Mouse (Mus musculus) brain, embryonic 14.5 days (tissue): ENCODE data around the gene Ube2f.

Source experiments
- CTCF ChIP-seq: fragments of 200-500 bp; IDR thresholded peaks from 2 replicates; pipeline ENCODE4 v1.5.1; 2012; ENCODE audit warnings: inconsistent platforms, mild to moderate bottlenecking, moderate library complexity, borderline replicate concordance; ENCODE audit not compliant: insufficient read depth, insufficient read length; ENCODE audit errors: extremely low read depth
- POLR2A ChIP-seq: fragments of 200-500 bp; IDR thresholded peaks from 2 replicates; pipeline ENCODE4 v1.6.1; 2012; ENCODE audit warnings: mild to moderate bottlenecking, inconsistent platforms, borderline replicate concordance; ENCODE audit not compliant: poor library complexity, insufficient read depth, insufficient read length, severe bottlenecking; ENCODE audit errors: extremely low read depth

DNA sequence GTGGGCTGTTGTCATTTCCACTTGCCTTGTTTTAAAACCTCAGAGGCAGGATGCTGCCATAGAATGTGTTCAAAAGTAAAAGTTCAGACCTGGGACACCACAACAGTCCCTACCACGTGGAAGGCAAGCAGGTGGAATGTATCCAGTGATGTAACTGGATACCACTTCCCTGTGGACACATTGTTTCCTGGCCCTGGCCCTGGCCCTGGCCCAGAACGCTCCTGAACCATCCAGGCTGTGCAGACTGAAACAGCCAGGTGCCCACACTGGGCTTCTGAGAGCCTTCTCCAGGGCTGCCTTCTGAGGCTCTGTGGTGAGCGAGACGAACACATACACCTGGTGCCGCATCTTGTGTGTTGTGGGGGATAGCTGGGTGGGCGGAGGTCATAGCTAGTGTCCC is 44.5 kb upstream of the Ube2f start:
- no peak for TF ChIP-seq POLR2A
- no peak for TF ChIP-seq CTCF
